Mouse (Mus musculus) testis, adult 2 months (tissue): ENCODE results near the gene Tepsin.

Experiments
- CTCF ChIP-seq: fragments of 200-500 bp; IDR thresholded peaks from 2 replicates; pipeline ENCODE4 v1.5.1; 2012; ENCODE audit warnings: low read depth, mild to moderate bottlenecking, inconsistent platforms, low read length, moderate library complexity; ENCODE audit not compliant: control insufficient read depth, insufficient read depth, insufficient replicate concordance
- POLR2A ChIP-seq: fragments of 200-500 bp; IDR thresholded peaks from 2 replicates; pipeline ENCODE4 v1.6.1; 2012; ENCODE audit warnings: low read depth, mild to moderate bottlenecking, inconsistent platforms, low read length, moderate library complexity; ENCODE audit not compliant: control insufficient read depth

DNA sequence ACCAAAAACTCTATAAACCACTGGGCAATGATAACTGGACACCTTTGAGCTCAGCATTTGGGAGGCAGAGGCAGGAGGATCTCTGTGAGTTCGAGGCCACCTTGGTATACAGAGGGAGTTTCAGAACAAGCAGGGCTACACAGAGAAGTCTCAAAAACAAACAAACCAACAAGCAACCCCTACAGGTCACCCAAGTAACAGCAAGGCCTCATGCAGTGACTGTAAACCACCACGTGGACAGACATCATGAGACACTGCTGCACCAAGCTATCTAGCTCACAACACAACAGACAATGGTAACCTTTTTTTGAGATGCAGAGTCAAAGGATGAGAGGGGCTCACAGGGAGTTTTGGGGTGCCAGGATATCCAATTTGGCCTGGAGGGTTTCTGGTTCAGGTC, 28.3 kb upstream of the Tepsin start:
- TF ChIP-seq POLR2A (no peak), CTCF (no peak)
